Mouse (Mus musculus): Measurements from ENCODE around the gene Tmprss11d. TPM values are rescaled to one million over a fixed set of nuclear protein-coding genes. Genes with fewer than 3 reads are reported as not detected.

Gene Tmprss11d
- 0.06 and 0.07 TPM in 2 replicates for polyA plus RNA-seq (2012; rRNA removed)

- WGBS, result 72% methylated on average over 3 of the region's 3 CpGs
- Histone ChIP-seq H3K4me3 (replicated peaks; ENCODE audit: insufficient read depth, low read depth, low read length) (no peak within 1 kb of the TSS), H3K27ac (ENCODE audit: insufficient read depth, low read length) (no peak within 1 kb of the TSS), H3K27me3 (ENCODE audit: control insufficient read depth, insufficient read depth, low read length) (no peaks in the 10 kb centered on the region), H3K4me1 (ENCODE audit: control insufficient read depth, insufficient read depth, low read length) (no peaks in the 10 kb centered on the region)
- TF ChIP-seq CTCF (IDR thresholded peaks at IDR 0.05; ENCODE audit: borderline replicate concordance, insufficient read depth, low read depth, low read length), result no peak
- TF ChIP-seq POLR2A (IDR thresholded peaks at IDR 0.05; ENCODE audit: borderline replicate concordance, insufficient read depth, low read length), result no peak
- no peak for DNase-seq
Measured at GRCm38 (mm10) chr5:86373320-86373719, at the start of gene Tmprss11d. Tmprss11d (minus strand) TSS chr5:86373420.

- no peaks in the 10 kb centered on the region for H3K27me3 ChIP-seq (ENCODE audit: control insufficient read depth, insufficient read depth, low read length)
- no peak overlapping the region for H3K27ac ChIP-seq (ENCODE audit: insufficient read depth, low read length)
- TF ChIP-seq POLR2A (IDR thresholded peaks at IDR 0.05; ENCODE audit: borderline replicate concordance, insufficient read depth, low read length) (no peak), CTCF (IDR thresholded peaks at IDR 0.05; ENCODE audit: borderline replicate concordance, insufficient read depth, low read depth, low read length) (no peak)
- WGBS, result 35% methylated on average over 3 of the region's 3 CpGs
- H3K4me3 ChIP-seq (replicated peaks; ENCODE audit: insufficient read depth, low read depth, low read length), result no peak overlapping the region
- no peak for DNase-seq
- H3K4me1 ChIP-seq (ENCODE audit: control insufficient read depth, insufficient read depth, low read length), result no peaks in the 10 kb centered on the region
Measured at GRCm38 (mm10) chr5:86421323-86422028, 48.3 kb upstream of the Tmprss11d start.

- H3K4me1 ChIP-seq (ENCODE audit: control insufficient read depth, insufficient read depth, low read length), result no peaks in the 10 kb centered on the region
- WGBS, result 31% methylated on average over 4 of the region's 4 CpGs
- TF ChIP-seq POLR2A (IDR thresholded peaks at IDR 0.05; ENCODE audit: borderline replicate concordance, insufficient read depth, low read length) (no peak), CTCF (IDR thresholded peaks at IDR 0.05; ENCODE audit: borderline replicate concordance, insufficient read depth, low read depth, low read length) (peak; percentile 32; the same call in 1 of the 2 replicates)
- no peak overlapping the region for H3K4me3 ChIP-seq (replicated peaks; ENCODE audit: insufficient read depth, low read depth, low read length)
- no peaks in the 10 kb centered on the region for H3K27me3 ChIP-seq (ENCODE audit: control insufficient read depth, insufficient read depth, low read length)
- DNase-seq, result no peak
- no peak overlapping the region for H3K27ac ChIP-seq (ENCODE audit: insufficient read depth, low read length)
Measured at GRCm38 (mm10) chr5:86419494-86419893, 46.3 kb upstream of the Tmprss11d start.

- TF ChIP-seq CTCF (IDR thresholded peaks at IDR 0.05; ENCODE audit: borderline replicate concordance, insufficient read depth, low read depth, low read length), result no peak
- no peak for TF ChIP-seq POLR2A (IDR thresholded peaks at IDR 0.05; ENCODE audit: borderline replicate concordance, insufficient read depth, low read length)
- WGBS, result 91% methylated on average over 7 of the region's 7 CpGs
- no peak overlapping the region for H3K4me3 ChIP-seq (replicated peaks; ENCODE audit: insufficient read depth, low read depth, low read length)
- no peaks in the 10 kb centered on the region for H3K4me1 ChIP-seq (ENCODE audit: control insufficient read depth, insufficient read depth, low read length)
- no peak for DNase-seq
- no peak overlapping the region for H3K27ac ChIP-seq (ENCODE audit: insufficient read depth, low read length)
- no peaks in the 10 kb centered on the region for H3K27me3 ChIP-seq (ENCODE audit: control insufficient read depth, insufficient read depth, low read length)
Measured at GRCm38 (mm10) chr5:86414280-86414679, 41.1 kb upstream of the Tmprss11d start.

- DNase-seq, result peak in 1 of 2 experiments; percentile 42
- H3K27me3 ChIP-seq (ENCODE audit: control insufficient read depth, insufficient read depth, low read length), result no peaks in the 10 kb centered on the region
- WGBS, result 24% methylated on average over 3 of the region's 3 CpGs
- TF ChIP-seq POLR2A (IDR thresholded peaks at IDR 0.05; ENCODE audit: borderline replicate concordance, insufficient read depth, low read length), result no peak
- no peak; the same call in 1 of the 2 replicates for TF ChIP-seq CTCF (IDR thresholded peaks at IDR 0.05; ENCODE audit: borderline replicate concordance, insufficient read depth, low read depth, low read length)
- H3K27ac ChIP-seq (ENCODE audit: insufficient read depth, low read length), result no peak overlapping the region
- no peaks in the 10 kb centered on the region for H3K4me1 ChIP-seq (ENCODE audit: control insufficient read depth, insufficient read depth, low read length)
- H3K4me3 ChIP-seq (replicated peaks; ENCODE audit: insufficient read depth, low read depth, low read length), result no peak overlapping the region
Measured at GRCm38 (mm10) chr5:86410815-86411214, 37.6 kb upstream of the Tmprss11d start.

- no peaks in the 10 kb centered on the region for H3K4me1 ChIP-seq (ENCODE audit: control insufficient read depth, insufficient read depth, low read length)
- no peaks in the 10 kb centered on the region for H3K27me3 ChIP-seq (ENCODE audit: control insufficient read depth, insufficient read depth, low read length)
- no peak for DNase-seq
- H3K27ac ChIP-seq (ENCODE audit: insufficient read depth, low read length), result no peak overlapping the region
- TF ChIP-seq CTCF (IDR thresholded peaks at IDR 0.05; ENCODE audit: borderline replicate concordance, insufficient read depth, low read depth, low read length) (no peak), POLR2A (IDR thresholded peaks at IDR 0.05; ENCODE audit: borderline replicate concordance, insufficient read depth, low read length) (no peak)
- no peak overlapping the region for H3K4me3 ChIP-seq (replicated peaks; ENCODE audit: insufficient read depth, low read depth, low read length)
- WGBS, result 80% methylated on average over 2 of the region's 2 CpGs
Measured at GRCm38 (mm10) chr5:86407941-86408340, 34.7 kb upstream of the Tmprss11d start.

GRCm38 (mm10) chr5:86407191-86407590 lies 34.0 kb upstream of the Tmprss11d start:
- no peak overlapping the region for H3K4me3 ChIP-seq (replicated peaks; ENCODE audit: insufficient read depth, low read depth, low read length)
- no peaks in the 10 kb centered on the region for H3K27me3 ChIP-seq (ENCODE audit: control insufficient read depth, insufficient read depth, low read length)
- DNase-seq, result no peak
- no peak overlapping the region for H3K27ac ChIP-seq (ENCODE audit: insufficient read depth, low read length)
- TF ChIP-seq POLR2A (IDR thresholded peaks at IDR 0.05; ENCODE audit: borderline replicate concordance, insufficient read depth, low read length), result no peak
- TF ChIP-seq CTCF (IDR thresholded peaks at IDR 0.05; ENCODE audit: borderline replicate concordance, insufficient read depth, low read depth, low read length), result no peak
- 85% methylated on average over 3 of the region's 3 CpGs for WGBS
- no peaks in the 10 kb centered on the region for H3K4me1 ChIP-seq (ENCODE audit: control insufficient read depth, insufficient read depth, low read length)

- Histone ChIP-seq H3K4me3 (replicated peaks; ENCODE audit: insufficient read depth, low read depth, low read length) (no peak overlapping the region), H3K27me3 (ENCODE audit: control insufficient read depth, insufficient read depth, low read length) (no peaks in the 10 kb centered on the region), H3K4me1 (ENCODE audit: control insufficient read depth, insufficient read depth, low read length) (peaks cover 15% of the 10 kb centered on the region; the same call in 1 of the 2 replicates), H3K27ac (ENCODE audit: insufficient read depth, low read length) (peak overlapping the region; percentile 63; the same call in 1 of the 2 replicates)
- TF ChIP-seq CTCF (IDR thresholded peaks at IDR 0.05; ENCODE audit: borderline replicate concordance, insufficient read depth, low read depth, low read length) (no peak), POLR2A (IDR thresholded peaks at IDR 0.05; ENCODE audit: borderline replicate concordance, insufficient read depth, low read length) (no peak)
- 5% methylated on average over 4 of the region's 4 CpGs for WGBS
- DNase-seq, result peak in 1 of 2 experiments; percentile 73
Measured at GRCm38 (mm10) chr5:86359412-86359985, 13.7 kb downstream of the Tmprss11d start.

Data from cerebellum, adult 2 months (tissue).